Mouse (Mus musculus): ENCODE measurements around the gene Prkcsh.

Prkcsh gene

DNA sequence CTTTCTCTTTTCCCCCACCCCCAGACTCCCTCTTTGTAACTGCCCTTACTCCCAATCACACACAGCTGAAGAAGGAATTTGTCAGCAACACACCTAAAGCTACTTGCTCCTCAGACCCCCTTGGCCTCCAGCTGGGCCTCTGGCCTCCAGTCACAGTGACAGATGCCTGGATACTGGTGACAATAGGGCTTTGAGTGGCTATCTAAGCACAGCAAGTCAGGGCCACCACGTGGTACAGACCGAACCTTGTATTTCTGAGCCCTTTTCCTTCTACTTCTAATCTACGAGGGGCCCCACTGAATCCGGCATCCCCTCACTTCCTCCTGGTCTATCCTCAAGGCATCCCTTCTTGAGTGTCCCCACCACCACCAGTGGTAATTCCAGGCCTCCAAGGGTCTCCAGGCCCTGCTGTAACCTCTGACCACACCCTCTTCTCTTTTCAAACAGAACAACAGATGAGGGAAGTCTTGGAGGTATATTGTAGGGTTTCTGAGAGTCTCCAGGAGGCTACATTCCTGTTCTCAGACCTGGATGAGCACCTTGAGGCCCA, 47.2 kb downstream of the Prkcsh start:
- DNase-seq (ENCODE audit: low spot score): no peak

GRCm38 (mm10) chr9:22050351-22050889, 47.8 kb downstream of the Prkcsh start:
- no peak for DNase-seq (ENCODE audit: low spot score)

GRCm38 (mm10) chr9:22051161-22051957, 48.8 kb downstream of the Prkcsh start:
- no peak for DNase-seq (ENCODE audit: low spot score)

GRCm38 (mm10) chr9:22051958-22052254, 49.3 kb downstream of the Prkcsh start, which contains the start of gene Elavl3:
TSS of gene Elavl3 (minus strand) at chr9:22052023.
- no peak for DNase-seq (ENCODE audit: low spot score)

- DNase-seq (ENCODE audit: low spot score): no peak
Measured at GRCm38 (mm10) chr9:22053657-22054056, 51.1 kb downstream of the Prkcsh start.

GRCm38 (mm10) chr9:22054411-22055076, 51.9 kb downstream of the Prkcsh start:
- DNase-seq (ENCODE audit: low spot score): no peak

DNA sequence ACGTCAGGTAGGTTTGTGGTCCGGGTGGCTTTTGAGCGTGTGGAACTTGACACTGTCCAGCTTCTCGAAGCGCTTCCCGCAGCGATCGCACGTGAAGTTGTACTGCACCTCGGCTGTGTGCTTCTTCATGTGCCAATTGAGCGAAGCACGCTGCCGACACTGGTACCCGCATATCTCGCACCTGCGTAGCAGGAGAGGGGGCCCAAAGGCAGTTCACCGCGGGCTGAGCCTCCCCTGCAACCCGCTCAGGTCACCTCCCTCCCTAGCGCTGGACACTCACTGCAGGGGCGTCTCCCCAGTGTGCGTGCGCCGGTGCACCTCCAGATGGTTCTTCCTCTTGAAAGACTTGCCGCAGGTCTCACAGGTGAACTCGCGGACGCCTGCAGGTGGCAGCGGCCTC, 53.1 kb downstream of the Prkcsh start:
- DNase-seq (ENCODE audit: low spot score): no peak

GRCm38 (mm10) chr9:22056303-22056910, 53.8 kb downstream of the Prkcsh start:
- no peak for DNase-seq (ENCODE audit: low spot score)

GRCm38 (mm10) chr9:22057031-22057517, 54.5 kb downstream of the Prkcsh start:
- DNase-seq (ENCODE audit: low spot score): no peak

DNA sequence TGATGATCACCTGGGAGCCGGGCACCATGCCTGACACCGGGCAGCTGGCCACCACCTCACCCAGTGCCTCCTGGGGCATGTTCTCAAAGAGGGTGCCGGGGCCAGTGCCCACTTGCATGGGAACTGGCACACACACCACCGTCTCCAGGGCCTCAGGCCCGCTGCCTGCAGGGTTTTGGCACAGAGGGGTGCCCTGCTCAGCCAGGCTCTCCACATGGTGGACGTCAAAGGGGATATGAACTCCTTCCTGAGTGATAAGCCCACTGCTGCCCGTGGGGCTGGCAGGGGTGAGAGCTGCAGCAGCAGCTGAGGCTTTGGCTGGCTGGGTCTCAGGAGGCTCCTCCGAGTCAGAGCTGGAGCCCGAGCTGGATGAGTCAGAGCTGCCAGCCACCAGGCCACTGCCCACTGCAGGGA, 55.4 kb downstream of the Prkcsh start:
- DNase-seq (ENCODE audit: low spot score): no peak

DNA sequence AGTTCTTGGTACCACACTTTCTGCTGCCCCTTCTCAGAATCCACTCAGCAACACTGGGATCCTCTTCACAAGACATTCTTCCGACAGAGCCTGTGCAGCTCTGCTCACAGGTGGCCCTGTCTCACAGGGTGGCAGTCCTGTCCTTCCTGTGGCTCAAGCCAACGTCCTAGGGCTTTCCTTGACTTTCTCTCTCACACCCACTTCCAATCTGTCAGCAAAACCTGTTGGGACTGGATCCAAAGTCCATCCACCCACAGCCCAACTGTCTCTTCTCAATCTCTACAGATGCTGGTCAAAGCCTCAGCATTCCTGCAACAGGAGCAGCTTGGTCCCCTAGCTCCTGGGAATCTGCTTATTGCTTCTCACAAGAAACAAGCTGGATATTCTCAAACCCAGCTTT, 58.7 kb downstream of the Prkcsh start:
- no peak for DNase-seq (ENCODE audit: low spot score)
